Mouse (Mus musculus) erythroid progenitor cell, adult 5-6 weeks (primary cell): ENCODE measurements around the gene Abca8a. TPM values are rescaled to one million over a fixed set of nuclear protein-coding genes. Genes with fewer than 3 reads are reported as not detected.
"Not testable (repeated sequence)": the region's sequence is repeated elsewhere in the genome, so short reads cannot be mapped to it uniquely, and the experiment has no call there.

Experiments
- ATAC-seq: replicated peaks from 2 replicates; pipeline ENCODE4 v1.8.0; 2016; ENCODE audit warnings: moderate number of reproducible peaks, mild to moderate bottlenecking, moderate TSS enrichment, inconsistent platforms; ENCODE audit not compliant: poor library complexity, low FRiP score, severe bottlenecking
- total RNA-seq, 2 experiments: library from RNA; stranded (forward) in 1 of 2; stranded (reverse) in 1 of 2; fragments of 150-400 nt in 1 of 2; fragments of 186-747, 209-891 nt in 1 of 2; gene quantifications; 2 replicates each; pipeline versions ENCODE4 v1.2.3 to v1.2.4; 2015 to 2017; ENCODE audit warnings: low replicate concordance in 2 of 2

The Abca8a gene
- total RNA-seq, 2 experiments from 2014 or later, result 0.76 TPM; not detected in 1

GRCm38 (mm10) chr11:109990256-109990655, 105.5 kb downstream of the Abca8a start:
- no peak for ATAC-seq

- ATAC-seq, result no peak
These were observed 107.6 kb downstream of the Abca8a start for GRCm38 (mm10) chr11:109988164-109988563.

- ATAC-seq, result not testable (repeated sequence)
These were observed 108.2 kb downstream of the Abca8a start for GRCm38 (mm10) chr11:109987460-109988072.

- ATAC-seq, result no peak
These were observed 113.9 kb downstream of the Abca8a start for GRCm38 (mm10) chr11:109981872-109982271.

Other genes starting within 250 kb of the Abca8a start
- gene Abca8b, start 100.1 kb downstream of the Abca8a start, total RNA-seq (2015; ENCODE audit: low replicate concordance), result 0.42 TPM in 1 of 2 replicates, not detected in the other
- gene Abca8b, start 100.1 kb downstream of the Abca8a start, total RNA-seq (2017; ENCODE audit: low replicate concordance), result not detected in 2 replicates
- gene Abca9, start 72.2 kb upstream of the Abca8a start, total RNA-seq (2015; ENCODE audit: low replicate concordance), result 1.1 and 1.3 TPM in 2 replicates
- 1.7 and 2.2 TPM in 2 replicates for gene Abca9, start 72.2 kb upstream of the Abca8a start, total RNA-seq (2017; ENCODE audit: low replicate concordance)
- 2.2 TPM in 1 of 2 replicates, not detected in the other for gene Abca6, start 155.8 kb upstream of the Abca8a start, total RNA-seq (2015; ENCODE audit: low replicate concordance)
- gene Abca6, start 155.8 kb upstream of the Abca8a start, total RNA-seq (2017; ENCODE audit: low replicate concordance), result 0.38 TPM in 1 of 2 replicates, not detected in the other
- not detected in 2 replicates for gene Abca5, start 241.7 kb upstream of the Abca8a start, total RNA-seq (2015; ENCODE audit: low replicate concordance)
- 0.13 TPM in 1 of 2 replicates, not detected in the other for gene Abca5, start 241.7 kb upstream of the Abca8a start, total RNA-seq (2017; ENCODE audit: low replicate concordance)